Mouse (Mus musculus) erythroblast, embryonic 14.5 days (primary cell): Measurements from ENCODE around the gene Vezt. TPM values are rescaled to one million over a fixed set of nuclear protein-coding genes. Genes with fewer than 3 reads are reported as not detected.

Experiments
- H3K27me3 ChIP-seq: 2 replicates; pipeline ENCODE4 v1.6.1; 2012; ENCODE audit warnings: inconsistent platforms; ENCODE audit not compliant: control insufficient read depth
- H3K36me3 ChIP-seq: 2 replicates; pipeline ENCODE4 v1.6.1; 2012; ENCODE audit warnings: mild to moderate bottlenecking, inconsistent platforms; ENCODE audit not compliant: control insufficient read depth
- H3K4me1 ChIP-seq: 2 replicates; pipeline ENCODE4 v1.6.1; 2012; ENCODE audit warnings: inconsistent platforms; ENCODE audit not compliant: control insufficient read depth
- H3K4me3 ChIP-seq: replicated peaks from 2 replicates; pipeline ENCODE3; 2012; ENCODE audit warnings: moderate library complexity, mild to moderate bottlenecking, inconsistent platforms
- H3K9me3 ChIP-seq: 2 replicates; pipeline ENCODE4 v1.6.1; 2012; ENCODE audit warnings: low read length, inconsistent platforms, mixed read lengths; ENCODE audit not compliant: control insufficient read depth
- GATA1 ChIP-seq: IDR thresholded peaks from 2 replicates; pipeline ENCODE4 v1.6.1; 2012; ENCODE audit warnings: low read length, inconsistent platforms, mixed read lengths
- TAL1 ChIP-seq: IDR thresholded peaks from 3 replicates; pipeline ENCODE4 v1.6.1; 2012; ENCODE audit warnings: low read length, inconsistent platforms, mixed read lengths
- polyA plus RNA-seq: library from polyadenylated mRNA; stranded (reverse); fragments of >175 nt; gene quantifications from 2 replicates; pipeline ENCODE4 v1.2.3, GENCODE M21; 2012

Gene Vezt
- polyA plus RNA-seq, 1 experiment = 0.83 TPM

- TF ChIP-seq GATA1 (no peak), TAL1 (no peak)
- Histone ChIP-seq H3K36me3 (peaks cover 66% of the 10 kb centered on the region), H3K4me3 (no peak overlapping the region), H3K27me3 (no peaks in the 10 kb centered on the region), H3K9me3 (no peaks in the 10 kb centered on the region), H3K4me1 (no peaks in the 10 kb centered on the region)
Measured at GRCm38 (mm10) chr10:93995100-93995499, 40.5 kb downstream of the Vezt start.

- Histone ChIP-seq H3K36me3 (peaks cover 61% of the 10 kb centered on the region), H3K27me3 (no peaks in the 10 kb centered on the region), H3K4me1 (no peaks in the 10 kb centered on the region), H3K4me3 (no peak overlapping the region), H3K9me3 (no peaks in the 10 kb centered on the region)
- no peak for TF ChIP-seq TAL1
- TF ChIP-seq GATA1 = no peak
Measured at GRCm38 (mm10) chr10:93994136-93994535, 41.5 kb downstream of the Vezt start.

- no peaks in the 10 kb centered on the region for H3K9me3 ChIP-seq
- no peak for TF ChIP-seq TAL1
- TF ChIP-seq GATA1 = no peak
- peaks cover 41% of the 10 kb centered on the region for H3K36me3 ChIP-seq
- no peak overlapping the region for H3K4me3 ChIP-seq
- no peaks in the 10 kb centered on the region for H3K27me3 ChIP-seq
- no peaks in the 10 kb centered on the region for H3K4me1 ChIP-seq
Measured at GRCm38 (mm10) chr10:93985357-93985756, 50.3 kb downstream of the Vezt start.

- H3K9me3 ChIP-seq = no peaks in the 10 kb centered on the region
- TF ChIP-seq GATA1 (no peak), TAL1 (no peak)
- H3K36me3 ChIP-seq = peaks cover 49% of the 10 kb centered on the region
- no peaks in the 10 kb centered on the region for H3K4me1 ChIP-seq
- H3K27me3 ChIP-seq = no peaks in the 10 kb centered on the region
- no peak overlapping the region for H3K4me3 ChIP-seq
Measured at GRCm38 (mm10) chr10:93969306-93969705, 66.3 kb downstream of the Vezt start.

- H3K4me1 ChIP-seq = no peaks in the 10 kb centered on the region
- no peak overlapping the region for H3K4me3 ChIP-seq
- H3K36me3 ChIP-seq = peaks cover 31% of the 10 kb centered on the region
- no peaks in the 10 kb centered on the region for H3K9me3 ChIP-seq
- no peaks in the 10 kb centered on the region for H3K27me3 ChIP-seq
- TF ChIP-seq TAL1 (no peak), GATA1 (no peak)
Measured at GRCm38 (mm10) chr10:93967486-93967885, 68.1 kb downstream of the Vezt start.

- TF ChIP-seq GATA1 (no peak), TAL1 (no peak)
- Histone ChIP-seq H3K4me3 (no peak overlapping the region), H3K27me3 (no peaks in the 10 kb centered on the region), H3K36me3 (no peaks in the 10 kb centered on the region), H3K9me3 (no peaks in the 10 kb centered on the region), H3K4me1 (no peaks in the 10 kb centered on the region)
Measured at GRCm38 (mm10) chr10:93954023-93954422, 81.6 kb downstream of the Vezt start.

GRCm38 (mm10) chr10:93953504-93953903 is 82.1 kb downstream of the Vezt start:
- H3K27me3 ChIP-seq = no peaks in the 10 kb centered on the region
- H3K9me3 ChIP-seq = no peaks in the 10 kb centered on the region
- no peaks in the 10 kb centered on the region for H3K4me1 ChIP-seq
- no peaks in the 10 kb centered on the region for H3K36me3 ChIP-seq
- no peak for TF ChIP-seq GATA1
- TF ChIP-seq TAL1 = no peak
- H3K4me3 ChIP-seq = no peak overlapping the region

GRCm38 (mm10) chr10:93950991-93951390 is 84.6 kb downstream of the Vezt start:
- Histone ChIP-seq H3K36me3 (no peaks in the 10 kb centered on the region), H3K9me3 (no peaks in the 10 kb centered on the region), H3K4me3 (no peak overlapping the region), H3K4me1 (no peaks in the 10 kb centered on the region), H3K27me3 (peaks cover 2% of the 10 kb centered on the region)
- TF ChIP-seq GATA1 = no peak
- no peak for TF ChIP-seq TAL1

- Histone ChIP-seq H3K27me3 (peaks cover 2% of the 10 kb centered on the region), H3K4me1 (no peaks in the 10 kb centered on the region), H3K36me3 (no peaks in the 10 kb centered on the region), H3K9me3 (no peaks in the 10 kb centered on the region), H3K4me3 (no peak overlapping the region)
- TF ChIP-seq GATA1 (no peak), TAL1 (no peak)
Measured at GRCm38 (mm10) chr10:93949921-93950320, 85.7 kb downstream of the Vezt start.

GRCm38 (mm10) chr10:93945843-93946499 is 89.6 kb downstream of the Vezt start:
- H3K4me3 ChIP-seq = no peak overlapping the region
- H3K27me3 ChIP-seq = peaks cover 2% of the 10 kb centered on the region
- H3K36me3 ChIP-seq = no peaks in the 10 kb centered on the region
- H3K4me1 ChIP-seq = no peaks in the 10 kb centered on the region
- no peaks in the 10 kb centered on the region for H3K9me3 ChIP-seq
- TF ChIP-seq TAL1 (no peak), GATA1 (no peak)
